Mouse (Mus musculus): ENCODE results near the gene Tmem151b.

- TF ChIP-seq CTCF (IDR thresholded peaks at IDR 0.05; ENCODE audit: borderline replicate concordance, insufficient read depth, low read length) (no peak), POLR2A (IDR thresholded peaks at IDR 0.05; ENCODE audit: low read depth, low read length) (no peak)
These were observed 9.8 kb downstream of the Tmem151b start for GRCm38 (mm10) chr17:45539664-45540063.
